Mouse (Mus musculus): Measurements from ENCODE around the gene Tspan18.
A peak's percentile ranks its signal among the peaks of the same experiment; 100 is the strongest.

Tspan18 gene

GRCm38 (mm10) chr2:93339373-93340106, 5.2 kb upstream of the Tspan18 start:
- no peak for DNase-seq (ENCODE audit: low read depth)

DNA sequence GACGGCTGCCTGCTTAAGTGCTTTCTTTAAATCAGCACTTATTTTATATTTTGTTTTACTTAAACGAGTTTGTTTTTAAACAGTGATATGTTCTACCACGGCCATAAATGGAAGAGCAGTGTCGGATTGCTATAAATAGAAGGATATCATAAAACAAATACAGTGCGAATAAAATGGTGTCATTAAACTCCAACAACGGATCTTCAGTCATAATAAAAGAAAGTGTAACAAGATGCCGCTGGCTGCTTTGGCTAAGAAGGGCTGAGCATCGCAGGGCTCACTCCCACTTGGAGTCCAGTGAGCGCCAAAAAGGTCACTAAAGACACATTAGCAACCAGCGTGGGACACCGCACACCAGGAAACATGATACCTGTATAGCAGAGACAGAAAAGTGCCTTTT, 1.7 kb upstream of the Tspan18 start:
- no peak for DNase-seq (ENCODE audit: low read depth)

DNA sequence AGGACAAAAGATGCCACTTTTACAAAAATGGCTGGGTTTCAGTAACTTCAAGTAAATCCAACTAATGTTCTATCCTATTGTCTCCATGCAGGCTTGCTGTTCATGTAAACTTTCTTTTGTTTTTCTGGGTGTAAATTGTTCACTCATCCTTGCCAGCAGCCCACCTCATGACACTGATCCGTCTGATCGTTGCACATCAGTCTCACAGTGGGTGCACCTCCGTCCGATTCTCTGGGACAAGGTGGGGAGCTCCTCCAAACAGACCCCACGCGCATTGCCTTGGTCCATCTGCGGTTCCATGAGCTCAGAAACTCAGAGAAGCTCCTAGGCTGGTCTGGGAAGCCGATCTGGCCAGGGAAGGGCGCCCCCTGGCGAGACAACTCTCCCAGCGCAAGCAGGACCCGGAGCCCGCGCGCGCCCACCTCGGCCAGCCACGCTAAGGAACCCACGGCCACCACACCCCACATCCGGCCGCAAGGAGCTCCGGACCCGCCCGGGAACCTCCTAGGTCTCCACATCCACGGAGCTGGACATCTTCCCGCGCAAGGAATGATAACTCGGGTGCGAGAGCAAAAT, 976 bp downstream of the Tspan18 start:
- peak; percentile 42 for DNase-seq (ENCODE audit: low read depth)

- DNase-seq (ENCODE audit: low read depth): no peak
These were observed 2.0 kb downstream of the Tspan18 start for GRCm38 (mm10) chr2:93332277-93332676.

GRCm38 (mm10) chr2:93331121-93331520, 3.2 kb downstream of the Tspan18 start:
- DNase-seq (ENCODE audit: low read depth): no peak

- no peak for DNase-seq (ENCODE audit: low read depth)
These were observed 5.2 kb downstream of the Tspan18 start for GRCm38 (mm10) chr2:93329120-93329519.

GRCm38 (mm10) chr2:93327915-93328555, 6.3 kb downstream of the Tspan18 start:
- no peak for DNase-seq (ENCODE audit: low read depth)

DNA sequence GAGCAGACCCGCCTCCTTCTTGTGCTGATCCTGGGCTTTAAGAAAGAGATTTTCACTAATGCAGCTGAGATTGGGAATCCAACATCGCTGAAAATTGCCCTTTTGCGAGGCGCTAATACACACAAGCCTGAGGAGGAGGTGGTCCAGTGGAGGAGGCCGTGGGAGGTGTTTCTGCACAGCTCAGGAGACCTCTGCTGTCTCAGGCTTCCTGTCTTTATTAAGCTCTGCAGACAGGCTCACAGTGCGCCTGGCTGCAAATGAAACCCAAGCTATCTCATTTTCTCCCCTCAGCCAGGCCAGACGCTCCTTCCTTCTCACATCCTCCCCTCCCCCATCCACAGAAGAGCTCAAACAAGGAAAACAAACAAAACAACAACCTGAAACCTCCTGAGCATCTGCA, 9.6 kb downstream of the Tspan18 start:
- no peak for DNase-seq (ENCODE audit: low read depth)

- no peak for DNase-seq (ENCODE audit: low read depth)
These were observed 12.4 kb downstream of the Tspan18 start for GRCm38 (mm10) chr2:93321946-93322345.

- DNase-seq (ENCODE audit: low read depth): no peak
These were observed 14.0 kb downstream of the Tspan18 start for GRCm38 (mm10) chr2:93320267-93320666.

DNA sequence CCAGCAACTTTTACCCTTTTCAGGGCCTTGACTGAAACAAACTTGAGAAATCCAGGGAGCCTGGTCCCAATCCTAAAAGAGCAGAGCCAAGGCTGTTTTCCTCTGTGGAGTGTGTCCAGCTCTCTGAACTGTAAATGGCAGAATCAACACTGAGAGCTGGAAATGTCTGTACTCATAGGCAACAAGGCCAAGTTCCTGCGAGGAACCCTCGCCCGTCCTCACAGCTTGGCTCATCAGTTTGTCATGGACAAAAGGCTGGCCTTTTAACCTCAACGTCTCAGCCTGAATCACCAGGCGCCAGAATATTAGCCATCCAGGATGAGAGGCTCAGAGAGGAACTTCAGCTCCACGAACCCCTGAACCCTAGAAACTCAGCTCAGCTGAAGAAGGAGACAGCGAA, 14.7 kb downstream of the Tspan18 start:
- DNase-seq (ENCODE audit: low read depth): no peak

GRCm38 (mm10) chr2:93318781-93319349, 15.4 kb downstream of the Tspan18 start:
- no peak for DNase-seq (ENCODE audit: low read depth)

DNA sequence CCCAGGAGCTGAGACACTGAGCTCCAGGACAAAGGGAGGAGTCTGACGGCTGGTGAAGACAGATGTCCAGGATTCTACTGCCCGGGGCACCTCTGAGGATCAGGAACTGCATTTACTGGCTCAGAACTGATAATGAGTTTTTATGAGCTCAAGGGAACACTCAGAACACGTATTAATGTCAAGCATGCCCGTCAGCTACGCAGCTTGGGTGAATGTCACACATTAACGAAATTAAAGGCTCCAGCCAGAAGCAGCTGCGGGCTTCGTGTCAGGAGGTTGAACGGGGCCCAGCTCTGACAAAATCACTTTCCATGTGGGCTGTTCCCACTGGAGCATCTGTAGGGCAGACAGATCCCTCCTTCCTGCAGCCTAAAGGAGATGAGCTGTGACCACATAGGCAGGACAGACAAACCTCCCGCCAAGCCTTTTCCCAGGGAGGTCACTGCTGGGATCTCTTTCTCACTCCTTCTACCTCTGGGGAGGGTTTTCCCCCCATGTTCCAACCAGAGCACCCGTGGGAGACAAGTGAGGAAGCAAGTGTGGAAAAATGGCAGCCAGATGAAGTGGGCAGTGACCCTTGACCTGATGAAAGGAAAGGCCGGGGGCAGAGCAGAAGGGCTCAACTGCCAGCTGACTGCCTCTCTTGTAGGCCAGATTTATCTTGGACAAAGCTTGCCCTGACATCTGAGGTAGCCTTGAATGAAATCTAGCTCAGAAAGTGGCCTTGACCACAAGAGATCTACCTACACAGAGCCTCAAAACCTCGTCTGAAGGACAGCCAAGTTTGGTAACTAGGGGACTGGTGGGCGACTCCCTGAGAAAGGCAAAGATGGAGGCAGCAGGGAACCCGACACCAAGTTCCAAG, 20.3 kb downstream of the Tspan18 start:
- no peak for DNase-seq (ENCODE audit: low read depth)

- no peak for DNase-seq (ENCODE audit: low read depth)
These were observed 21.8 kb downstream of the Tspan18 start for GRCm38 (mm10) chr2:93312458-93312857.

GRCm38 (mm10) chr2:93309724-93310413, 24.4 kb downstream of the Tspan18 start:
- no peak for DNase-seq (ENCODE audit: low read depth)

- DNase-seq (ENCODE audit: low read depth): no peak
These were observed 27.4 kb downstream of the Tspan18 start for GRCm38 (mm10) chr2:93306898-93307297.

GRCm38 (mm10) chr2:93304273-93304634, 30.1 kb downstream of the Tspan18 start:
- no peak for DNase-seq (ENCODE audit: low read depth)

DNA sequence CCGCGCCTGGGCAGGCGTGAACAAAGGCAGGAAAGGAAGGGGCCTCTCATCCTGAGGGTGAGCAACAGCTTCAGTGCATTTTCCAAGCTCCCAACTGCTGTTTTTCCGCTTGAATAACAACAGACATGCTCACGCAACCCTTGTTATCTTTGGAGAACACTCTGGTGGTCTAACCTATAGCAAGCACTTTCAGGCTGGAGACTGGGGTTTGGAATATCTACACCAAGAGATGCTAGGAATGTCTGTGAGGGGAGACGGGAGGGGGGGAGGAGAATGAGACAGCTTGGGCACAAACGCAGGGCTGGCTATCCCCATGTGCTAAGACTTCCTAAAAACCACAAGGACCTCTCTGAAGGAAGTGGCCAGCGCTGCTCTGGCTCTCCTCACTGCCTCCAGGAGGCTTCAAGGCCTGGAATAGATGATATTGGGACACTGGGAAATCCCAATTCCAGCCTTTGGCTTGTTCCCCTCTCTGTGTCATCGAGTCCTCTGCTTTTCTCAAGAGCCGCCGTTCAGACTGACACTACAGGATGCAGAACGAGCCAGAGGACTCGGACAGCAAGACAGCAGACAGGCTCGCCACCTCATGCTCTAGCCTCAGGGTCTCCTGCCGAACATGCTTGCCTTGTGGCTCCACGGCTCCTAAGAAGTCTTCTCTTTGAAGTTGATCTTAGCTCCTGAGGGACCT, 30.6 kb downstream of the Tspan18 start:
- no peak for DNase-seq (ENCODE audit: low read depth)

GRCm38 (mm10) chr2:93303260-93303584, 31.1 kb downstream of the Tspan18 start:
- no peak for DNase-seq (ENCODE audit: low read depth)

DNA sequence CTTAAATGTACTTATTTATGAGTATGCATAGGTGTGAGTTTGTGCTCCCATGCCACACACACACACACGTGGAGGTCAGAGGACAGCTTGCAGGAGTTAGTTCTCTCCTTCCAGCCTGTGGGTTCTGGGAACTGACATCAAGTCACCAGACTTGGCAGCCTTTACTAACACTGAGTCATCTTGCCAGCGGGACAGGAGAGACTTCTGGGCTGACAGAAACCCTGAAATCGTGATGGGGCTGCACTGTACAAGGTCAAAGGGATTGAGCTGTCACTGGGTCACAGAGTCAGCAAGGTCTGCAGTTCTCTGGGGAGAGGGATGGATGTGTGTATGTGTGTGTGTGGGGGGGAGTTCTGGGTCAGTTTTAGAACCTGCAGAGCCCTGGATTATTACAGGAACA, 36.6 kb downstream of the Tspan18 start:
- DNase-seq (ENCODE audit: low read depth): no peak
